Mouse (Mus musculus): ENCODE data around the gene Gm3488.
"Not testable (repeated sequence)": the region's sequence is repeated elsewhere in the genome, so short reads cannot be mapped to it uniquely, and the experiment has no call there.

DNA sequence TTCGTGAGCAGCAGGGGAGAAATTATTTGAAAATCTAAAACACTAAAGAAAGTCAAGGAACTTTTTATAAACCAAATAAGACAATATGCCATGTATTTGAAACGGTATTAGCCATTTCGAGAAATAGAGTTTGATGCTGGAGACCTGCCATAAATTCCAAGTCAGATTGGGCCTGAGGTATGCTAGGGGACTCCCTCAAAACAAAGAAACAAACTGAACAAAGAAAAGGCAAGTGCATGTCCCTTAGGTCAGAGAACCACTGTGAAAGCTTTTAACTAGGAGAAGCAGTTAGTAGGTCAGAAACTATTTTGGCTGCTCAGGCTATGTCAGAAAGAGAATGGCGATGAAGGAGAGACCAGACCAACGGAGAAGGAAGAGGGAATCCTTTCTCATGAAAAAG is 17.6 kb upstream of the Gm3488 start, which contains the start of gene Gm3187:
- TF ChIP-seq ZC3H11A (IDR thresholded peaks at IDR 0.05; ENCODE audit: borderline replicate concordance, low read depth, low read length); MAFK (IDR thresholded peaks at IDR 0.05; ENCODE audit: insufficient read depth, low read depth, low read length); HCFC1 (IDR thresholded peaks at IDR 0.05; ENCODE audit: borderline replicate concordance, insufficient read depth, low read length); ZNF384 (IDR thresholded peaks at IDR 0.05; ENCODE audit: low read depth, low read length); CHD2 (IDR thresholded peaks at IDR 0.05; ENCODE audit: low read depth, low read length): not testable (repeated sequence)
